Mouse (Mus musculus): ENCODE measurements around the gene Nnat.

- TF ChIP-seq CTCF (IDR thresholded peaks at IDR 0.05), result no peak
- no peak for TF ChIP-seq POLR2A (IDR thresholded peaks at IDR 0.05; ENCODE audit: insufficient read depth, low read depth, low read length)
- no peak for TF ChIP-seq EP300 (IDR thresholded peaks at IDR 0.05; ENCODE audit: insufficient read depth, low read depth, low read length)
These were observed 41.6 kb downstream of the Nnat start for GRCm38 (mm10) chr2:157601435-157601839.
